Mouse (Mus musculus) heart, postnatal 0 days (tissue): ENCODE measurements around the gene Iqcd. TPM values are rescaled to one million over a fixed set of nuclear protein-coding genes. Genes with fewer than 3 reads are reported as not detected.

Experiments used
- ATAC-seq: fragments of 200-750 bp; cut with Nextera tagmentation; 2 replicates; pipeline ENCODE4 v1.8.0; 2017; ENCODE audit warnings: low read depth, moderate number of reproducible peaks, moderate library complexity; ENCODE audit not compliant: insufficient read depth
- DNase-seq: peaks from one replicate; pipeline ENCODE4 v3.0.0-alpha.2; 2016; ENCODE audit warnings: low spot score
- H3K27ac ChIP-seq: fragments of 300-500 bp; sonication (generic); 2 replicates; pipeline ENCODE4 v1.5.1; 2014; ENCODE audit warnings: low read depth, mild to moderate bottlenecking
- H3K27me3 ChIP-seq: fragments of 300-500 bp; sonication (generic); 2 replicates; pipeline ENCODE4 v1.6.1; 2014; ENCODE audit warnings: low read length, mixed read lengths; ENCODE audit not compliant: control insufficient read depth, insufficient read depth
- H3K36me3 ChIP-seq: fragments of 300-500 bp; sonication (generic); replicated peaks from 2 replicates; pipeline ENCODE4 v1.6.1; 2014; ENCODE audit warnings: low read length, mixed read lengths; ENCODE audit not compliant: control insufficient read depth, insufficient read depth
- H3K4me1 ChIP-seq: fragments of 300-500 bp; sonication (generic); 2 replicates; pipeline ENCODE4 v1.6.1; 2014; ENCODE audit warnings: antibody characterized with exemption; ENCODE audit not compliant: control insufficient read depth, insufficient read depth
- H3K4me2 ChIP-seq: fragments of 300-500 bp; sonication (generic); 2 replicates; pipeline ENCODE4 v1.6.1; 2014; ENCODE audit warnings: low read depth, mild to moderate bottlenecking, low read length, moderate library complexity
- H3K4me3 ChIP-seq: fragments of 300-500 bp; sonication (generic); 2 replicates; pipeline ENCODE4 v1.5.1; 2014; ENCODE audit warnings: low read depth, low read length
- H3K9ac ChIP-seq: fragments of 300-500 bp; sonication (generic); replicated peaks from 2 replicates; pipeline ENCODE4 v1.6.1; 2014; ENCODE audit warnings: low read depth, low read length, mixed read lengths
- H3K9me3 ChIP-seq: fragments of 300-500 bp; sonication (generic); replicated peaks from 2 replicates; pipeline ENCODE4 v1.6.1; 2016; ENCODE audit warnings: low read length; ENCODE audit not compliant: control insufficient read depth
- CTCF ChIP-seq: IDR thresholded peaks from 2 replicates; pipeline ENCODE4 v1.5.1; 2016; ENCODE audit warnings: antibody characterized with exemption, control low read depth, low read depth
- EP300 ChIP-seq: IDR thresholded peaks from 2 replicates; pipeline ENCODE4 v1.6.1; 2016; ENCODE audit warnings: antibody characterized with exemption, low read depth
- WGBS: fragments of 180-500 bp; shearing (Covaris S2); extraction: QIAGEN DNeasy Blood & Tissue Kit; methylation state at CpG from one replicate; pipeline ENCODE4 v1.1.7; 2014; 5-methylcytosine and 5-hydroxymethylcytosine counted together
- polyA plus RNA-seq: library from polyadenylated mRNA; unstranded; fragments of >200 nt; fragmentation: Nextera tagmentation; extraction: Ambion mirVana; gene quantifications from 2 replicates; pipeline ENCODE4 v1.2.1, GENCODE M21; 2015
- total RNA-seq: library from RNA; depleted of rRNA; stranded (reverse); fragments of >200 nt; gene quantifications from 2 replicates; pipeline ENCODE4 v1.2.3, GENCODE M21; 2014; ENCODE audit warnings: low replicate concordance

The Iqcd gene
- total and polyA plus RNA-seq, 2 experiments from 2014 or later: 0.18 TPM; not detected in 1

DNA sequence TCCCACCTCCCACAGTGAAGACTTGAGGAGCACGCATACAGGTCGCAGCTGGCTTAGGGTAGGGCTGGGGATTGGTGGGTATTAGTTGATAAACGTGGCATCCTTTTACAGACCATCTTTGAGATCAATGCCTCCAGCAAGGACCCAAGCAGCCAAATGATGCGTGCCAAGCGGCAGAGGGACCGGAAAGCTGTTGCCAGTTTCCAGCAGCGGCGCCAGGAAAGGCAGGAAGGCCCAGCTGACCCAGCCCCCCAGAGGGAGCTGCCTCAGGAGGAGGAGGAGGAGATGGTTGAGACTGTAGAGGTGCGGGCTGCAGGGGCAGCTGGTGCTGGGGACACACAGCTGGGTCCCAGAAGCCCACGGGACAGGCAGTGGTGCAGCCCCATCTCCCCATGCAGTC, 35.6 kb downstream of the Iqcd start:
- Histone ChIP-seq H3K4me3 (no peak overlapping the region), H3K36me3 (peaks cover 75% of the 10 kb centered on the region), H3K4me2 (no peak overlapping the region), H3K9me3 (no peaks in the 10 kb centered on the region), H3K4me1 (peaks cover 4% of the 10 kb centered on the region; the same call in 1 of the 2 replicates), H3K27ac (no peak overlapping the region), H3K27me3 (no peaks in the 10 kb centered on the region), H3K9ac (no peak overlapping the region)
- 89% methylated on average over 10 of the region's 10 CpGs for WGBS
- ATAC-seq (no peak), DNase-seq (no peak)
- TF ChIP-seq EP300 (no peak), CTCF (no peak)

DNA sequence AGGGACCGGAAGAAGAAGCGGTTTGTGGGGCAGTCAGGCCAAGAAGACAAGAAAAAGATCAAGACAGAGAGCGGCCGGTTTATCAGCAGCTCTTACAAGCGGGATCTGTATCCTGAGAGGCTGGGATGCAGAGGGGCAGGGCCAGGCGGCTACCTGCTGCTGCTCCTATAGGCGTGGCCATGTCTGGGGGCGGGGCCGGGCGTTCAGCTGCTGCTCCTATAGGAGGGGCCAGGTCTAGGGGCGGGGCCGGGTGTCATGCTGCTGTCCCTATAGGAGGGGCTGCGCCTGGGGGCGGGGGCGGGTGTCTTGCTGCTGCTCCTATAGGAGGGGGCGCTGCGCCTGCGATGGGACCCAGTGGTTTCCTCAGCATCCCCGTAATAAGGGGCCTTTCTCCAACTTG, 37.6 kb downstream of the Iqcd start:
- no peak for ATAC-seq
- H3K27ac ChIP-seq: no peak overlapping the region
- H3K4me1 ChIP-seq: peaks cover 4% of the 10 kb centered on the region; the same call in 1 of the 2 replicates
- no peak overlapping the region for H3K9ac ChIP-seq
- 55% methylated on average over 19 of the region's 19 CpGs for WGBS
- no peak overlapping the region for H3K4me2 ChIP-seq
- TF ChIP-seq EP300: no peak
- TF ChIP-seq CTCF: no peak
- no peak overlapping the region for H3K4me3 ChIP-seq
- peaks cover 6% of the 10 kb centered on the region for H3K27me3 ChIP-seq
- H3K9me3 ChIP-seq: no peaks in the 10 kb centered on the region
- H3K36me3 ChIP-seq: peaks cover 56% of the 10 kb centered on the region
- DNase-seq: no peak

GRCm38 (mm10) chr5:120627515-120628300, 38.9 kb downstream of the Iqcd start:
- ATAC-seq: no peak
- Histone ChIP-seq H3K9me3 (0 out of 2 replicates have a peak, but pooled peaks cover 5% of the 10 kb centered on the region), H3K4me3 (no peak overlapping the region)

GRCm38 (mm10) chr5:120628624-120629023, 39.8 kb downstream of the Iqcd start:
- 38% methylated on average over 7 of the region's 7 CpGs for WGBS
- no peak overlapping the region for H3K27ac ChIP-seq
- H3K9me3 ChIP-seq: 0 out of 2 replicates have a peak, but pooled peaks cover 5% of the 10 kb centered on the region
- H3K36me3 ChIP-seq: peaks cover 40% of the 10 kb centered on the region
- no peaks in the 10 kb centered on the region for H3K4me1 ChIP-seq
- H3K9ac ChIP-seq: no peak overlapping the region
- no peak overlapping the region for H3K4me3 ChIP-seq
- no peak for ATAC-seq
- TF ChIP-seq EP300 (no peak), CTCF (no peak)
- H3K4me2 ChIP-seq: no peak overlapping the region
- no peak for DNase-seq
- peaks cover 6% of the 10 kb centered on the region for H3K27me3 ChIP-seq

More at GRCm38 (mm10) chr5:120627515-120628300, 38.9 kb downstream of the Iqcd start:
- H3K27me3 ChIP-seq: peaks cover 6% of the 10 kb centered on the region
- DNase-seq: no peak
- H3K27ac ChIP-seq: no peak overlapping the region
- 82% methylated on average over 15 of the region's 15 CpGs for WGBS
- H3K4me2 ChIP-seq: no peak overlapping the region
- no peak overlapping the region for H3K9ac ChIP-seq
- H3K4me1 ChIP-seq: no peaks in the 10 kb centered on the region
- peaks cover 48% of the 10 kb centered on the region for H3K36me3 ChIP-seq
- TF ChIP-seq EP300 (no peak), CTCF (no peak)

- Histone ChIP-seq H3K4me1 (no peaks in the 10 kb centered on the region), H3K36me3 (peaks cover 15% of the 10 kb centered on the region), H3K4me3 (peak overlapping the region; percentile 14; the same call in 1 of the 2 replicates), H3K27me3 (peaks cover 6% of the 10 kb centered on the region), H3K27ac (no peak overlapping the region), H3K4me2 (peak overlapping the region; percentile 46), H3K9ac (no peak overlapping the region), H3K9me3 (0 out of 2 replicates have a peak, but pooled peaks cover 9% of the 10 kb centered on the region)
- no peak for ATAC-seq
- no peak for DNase-seq
- TF ChIP-seq EP300 (no peak), CTCF (no peak)
- 5% methylated on average over 29 of the region's 29 CpGs for WGBS
Observed at GRCm38 (mm10) chr5:120631128-120631527, 42.3 kb downstream of the Iqcd start.
